Mouse (Mus musculus) gastrocnemius, postnatal 14 days (tissue): ENCODE data around the gene Eif4enif1. TPM values are rescaled to one million over a fixed set of nuclear protein-coding genes. Genes with fewer than 3 reads are reported as not detected.
"Not testable (repeated sequence)": the region's sequence is repeated elsewhere in the genome, so short reads cannot be mapped to it uniquely, and the experiment has no call there.

Experiments
- DNase-seq: peaks from one replicate; pipeline ENCODE4 v3.0.0; 2021; ENCODE audit warnings: mixed read lengths
- intact Hi-C: fragments of 180-260 bp; cut with DNase I; formaldehyde crosslinking; loops from one replicate; pipeline ENCODE4 v1.15.1; 2025; ENCODE audit warnings: low total_unique reads
- total RNA-seq, 2 experiments: library from RNA; stranded (reverse); gene quantifications; 2 replicates each; pipeline ENCODE4 v1.2.3; 2021

Gene Eif4enif1
- total RNA-seq, 2 experiments from 2014 or later, result 23.6 to 26.2 TPM

- intact Hi-C loops, result not testable (repeated sequence)
These were observed 22.5 kb upstream of the Eif4enif1 start for GRCm38 (mm10) chr11:3179726-3180092.

GRCm38 (mm10) chr11:3180510-3181160, 21.6 kb upstream of the Eif4enif1 start:
- DNase-seq, intact Hi-C loops: not testable (repeated sequence)

More at GRCm38 (mm10) chr11:3179726-3180092, 22.5 kb upstream of the Eif4enif1 start:
- DNase-seq, result peak; percentile 27

DNA sequence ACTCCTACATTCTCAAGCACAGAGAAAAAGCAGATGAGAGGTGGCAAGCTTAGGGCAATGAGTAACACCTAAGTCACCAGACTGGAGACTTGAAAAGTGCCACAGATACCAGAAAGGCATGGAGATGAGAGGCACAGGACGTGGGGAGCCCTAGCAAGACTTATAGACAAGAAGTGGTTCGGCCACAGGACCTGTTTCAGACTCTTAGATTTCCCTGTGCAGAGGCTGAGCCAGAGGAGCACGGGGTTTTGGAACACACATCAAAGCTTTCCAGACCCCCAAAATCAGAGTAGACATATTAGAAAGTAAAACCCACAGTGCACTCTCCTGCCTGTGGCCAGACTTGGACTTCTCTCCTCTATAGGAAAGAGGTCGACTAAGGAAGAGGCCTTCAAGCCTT, 20.9 kb upstream of the Eif4enif1 start:
- intact Hi-C loops, result not testable (repeated sequence)

DNA sequence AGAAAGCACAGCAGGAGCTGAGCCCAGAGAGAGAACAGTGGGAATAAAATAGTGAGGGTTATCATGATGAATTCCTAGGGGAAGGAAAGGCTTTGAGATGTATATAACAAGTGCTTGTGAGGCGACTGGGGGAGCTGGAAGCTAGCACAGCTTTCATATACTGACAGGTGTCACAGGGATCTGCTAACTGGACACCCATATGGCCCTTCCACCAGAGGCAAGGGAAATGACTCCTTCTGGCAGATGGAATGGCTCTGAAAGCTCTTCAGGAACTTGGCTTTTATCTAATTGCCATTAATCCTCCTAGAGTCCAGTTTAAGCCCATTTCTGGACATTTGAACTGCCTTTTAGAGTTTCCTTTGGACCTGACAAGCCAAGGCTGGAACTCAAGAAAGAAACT, 20.2 kb upstream of the Eif4enif1 start:
- intact Hi-C loops, result not testable (repeated sequence)

More for the DNA sequence above, 20.9 kb upstream of the Eif4enif1 start:
- peak; percentile 76 for DNase-seq

GRCm38 (mm10) chr11:3182707-3183106, 19.5 kb upstream of the Eif4enif1 start:
- intact Hi-C loops, DNase-seq: not testable (repeated sequence)

More for the DNA sequence above, 20.2 kb upstream of the Eif4enif1 start:
- DNase-seq, result not testable (repeated sequence)

- no peak for DNase-seq
These were observed 8.8 kb upstream of the Eif4enif1 start, which contains the start of gene Sfi1 for GRCm38 (mm10) chr11:3193363-3193762. Gene Sfi1 (minus strand): TSS chr11:3193463.

GRCm38 (mm10) chr11:3200636-3201035, 1.6 kb upstream of the Eif4enif1 start:
- intact Hi-C loops, DNase-seq: not testable (repeated sequence)

More at GRCm38 (mm10) chr11:3193363-3193762, 8.8 kb upstream of the Eif4enif1 start, which contains the start of gene Sfi1:
- intact Hi-C loops, result no loop called here

GRCm38 (mm10) chr11:3201326-3202230, 614 bp upstream of the Eif4enif1 start:
- intact Hi-C loops, result no loop called here
- DNase-seq, result peak; percentile 24

- no peak for DNase-seq
- intact Hi-C loops, result no loop called here
These were observed 719 bp downstream of the Eif4enif1 start for GRCm38 (mm10) chr11:3202781-3203441.

- DNase-seq, result no peak
- intact Hi-C loops, result no loop called here
These were observed 1.6 kb downstream of the Eif4enif1 start for GRCm38 (mm10) chr11:3203771-3204170.

DNA sequence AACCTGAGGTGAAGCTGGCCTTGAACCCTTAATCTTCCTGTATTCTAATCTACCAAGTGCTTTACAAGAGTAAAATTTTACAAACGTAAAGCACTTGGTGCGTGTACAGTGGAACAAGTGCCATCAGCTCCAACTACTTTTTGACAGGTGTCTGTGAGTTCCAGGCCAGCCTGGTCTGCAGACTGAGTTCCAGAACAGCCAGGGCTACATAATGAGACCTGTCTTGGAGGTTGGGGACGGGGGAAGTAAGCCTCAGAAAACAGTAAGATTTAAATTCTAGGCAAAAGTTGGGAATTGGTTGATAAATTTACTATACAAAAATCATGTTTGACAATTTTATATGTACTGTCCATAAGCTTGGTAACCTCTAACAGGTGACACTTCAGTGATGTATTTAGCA, 3.0 kb downstream of the Eif4enif1 start:
- no peak for DNase-seq
- intact Hi-C loops, result no loop called here

GRCm38 (mm10) chr11:3206783-3207182, 4.6 kb downstream of the Eif4enif1 start:
- no peak for DNase-seq
- intact Hi-C loops, result no loop called here

DNA sequence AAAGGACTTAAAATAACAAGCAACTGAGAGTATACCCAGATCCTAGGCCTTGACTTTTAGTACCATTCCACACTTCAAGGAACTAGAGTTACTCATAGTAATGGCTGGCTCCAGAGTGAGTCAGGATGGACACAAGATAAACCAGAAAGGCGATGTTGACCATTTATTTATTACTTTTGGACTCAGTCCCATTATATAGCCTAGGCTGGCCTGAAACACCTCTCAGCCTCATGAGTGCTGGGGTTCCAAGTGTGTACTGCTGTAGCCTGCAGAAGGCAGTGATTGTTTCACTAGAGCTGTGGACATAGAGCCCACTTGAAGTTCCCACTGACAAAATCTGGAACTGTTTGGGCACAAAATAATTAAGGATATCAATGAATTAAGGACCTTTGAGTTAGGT, 10.3 kb downstream of the Eif4enif1 start:
- intact Hi-C loops, result no loop called here
- no peak for DNase-seq

DNA sequence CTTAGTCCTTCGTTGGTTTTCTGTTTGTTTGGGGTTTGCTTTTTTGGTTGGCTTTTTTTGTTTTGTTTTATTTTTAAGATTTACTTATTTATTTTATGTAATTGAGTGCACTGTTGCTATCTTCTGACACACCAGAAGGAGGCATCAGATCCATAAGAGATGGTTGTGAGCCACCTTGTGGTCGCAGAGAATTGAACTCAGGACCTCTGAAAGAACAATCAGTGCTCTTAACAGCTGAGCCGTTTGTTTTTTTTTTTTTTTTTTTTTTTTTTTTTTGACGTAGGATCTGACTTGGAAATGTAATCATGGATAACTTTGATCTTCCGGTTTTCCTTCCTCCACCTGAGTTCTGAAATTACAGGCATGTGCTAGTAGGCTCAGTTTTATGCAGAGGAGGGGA, 20.9 kb downstream of the Eif4enif1 start:
- intact Hi-C loops, result no loop called here
- DNase-seq, result no peak

GRCm38 (mm10) chr11:3227113-3227512, 24.9 kb downstream of the Eif4enif1 start:
- DNase-seq, result no peak
- intact Hi-C loops, result no loop called here

GRCm38 (mm10) chr11:3232248-3232647, 30.1 kb downstream of the Eif4enif1 start:
- intact Hi-C loops, result no loop called here
- no peak for DNase-seq

GRCm38 (mm10) chr11:3233704-3234103, 31.5 kb downstream of the Eif4enif1 start:
- no peak for DNase-seq
- intact Hi-C loops, result no loop called here

DNA sequence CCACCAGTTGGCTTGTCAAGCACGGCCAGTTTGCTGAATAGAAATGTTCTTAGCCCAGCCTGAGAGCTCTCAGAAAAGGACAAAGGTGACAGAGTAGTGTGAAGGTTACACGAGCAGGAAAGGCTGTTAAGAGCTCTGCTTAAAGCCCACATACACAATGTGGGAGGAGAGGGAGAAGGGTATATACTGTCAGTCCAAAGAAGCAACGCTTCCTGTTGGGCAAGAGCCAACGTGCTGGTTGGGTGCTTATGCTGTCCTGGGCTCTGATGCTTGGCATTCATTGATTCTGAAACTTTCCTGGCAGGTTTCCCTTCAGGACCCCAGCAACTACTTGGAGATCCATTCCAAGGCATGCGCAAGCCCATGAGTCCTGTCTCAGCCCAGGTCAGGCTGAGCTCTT, 33.1 kb downstream of the Eif4enif1 start:
- intact Hi-C loops, result no loop called here
- DNase-seq, result no peak

- intact Hi-C loops, result no loop called here
- no peak for DNase-seq
These were observed 40.2 kb downstream of the Eif4enif1 start for GRCm38 (mm10) chr11:3242395-3242794.

- intact Hi-C loops, result no loop called here
- DNase-seq, result no peak
These were observed 41.6 kb downstream of the Eif4enif1 start for GRCm38 (mm10) chr11:3243771-3244170.
